Mouse (Mus musculus): ENCODE measurements around the gene Icosl.

GRCm38 (mm10) chr10:78129998-78130397 lies 60.9 kb downstream of the Icosl start:
- TF ChIP-seq POLR2A (IDR thresholded peaks at IDR 0.05; ENCODE audit: extremely low read depth, insufficient read depth, low read length): no peak
- no peak for TF ChIP-seq CTCF (IDR thresholded peaks at IDR 0.05; ENCODE audit: extremely low read depth, insufficient read depth, low read length)
